Mouse (Mus musculus) midbrain, embryonic 13.5 days (tissue): ENCODE measurements around the gene Psme2b. TPM values are rescaled to one million over a fixed set of nuclear protein-coding genes. Genes with fewer than 3 reads are reported as not detected.
"Not testable (repeated sequence)": the region's sequence is repeated elsewhere in the genome, so short reads cannot be mapped to it uniquely, and the experiment has no call there.

Source experiments
- ATAC-seq: fragments of 200-750 bp; cut with Nextera tagmentation; 2 replicates; pipeline ENCODE4 v1.8.0; 2017; ENCODE audit warnings: mild to moderate bottlenecking, moderate TSS enrichment, moderate library complexity
- H3K27ac ChIP-seq: fragments of 300-500 bp; sonication (generic); 2 replicates; pipeline ENCODE4 v1.5.1; 2015; ENCODE audit warnings: inconsistent platforms, mild to moderate bottlenecking, moderate library complexity
- H3K27me3 ChIP-seq: fragments of 300-500 bp; sonication (generic); 2 replicates; pipeline ENCODE4 v1.6.1; 2015; ENCODE audit warnings: mild to moderate bottlenecking, inconsistent platforms
- H3K36me3 ChIP-seq: fragments of 300-500 bp; sonication (generic); 2 replicates; pipeline ENCODE4 v1.6.1; 2015; ENCODE audit warnings: mild to moderate bottlenecking, inconsistent platforms
- H3K4me1 ChIP-seq: fragments of 300-500 bp; sonication (generic); replicated peaks from 2 replicates; pipeline ENCODE4 v1.6.1; 2015; ENCODE audit warnings: inconsistent platforms
- H3K4me2 ChIP-seq: fragments of 300-500 bp; sonication (generic); replicated peaks from 2 replicates; pipeline ENCODE4 v1.6.1; 2015; ENCODE audit warnings: moderate library complexity, mild to moderate bottlenecking, inconsistent platforms
- H3K4me3 ChIP-seq: fragments of 300-500 bp; sonication (generic); replicated peaks from 2 replicates; pipeline ENCODE4 v1.5.1; 2015; ENCODE audit warnings: mild to moderate bottlenecking, inconsistent platforms
- H3K9ac ChIP-seq: fragments of 300-500 bp; sonication (generic); replicated peaks from 2 replicates; pipeline ENCODE4 v1.6.1; 2015; ENCODE audit warnings: mild to moderate bottlenecking, inconsistent platforms
- H3K9me3 ChIP-seq: fragments of 300-500 bp; sonication (generic); 2 replicates; pipeline ENCODE4 v1.6.1; 2016; ENCODE audit warnings: mild to moderate bottlenecking, inconsistent platforms
- WGBS: fragments of 180-500 bp; shearing (Covaris S2); methylation state at CpG from one replicate; pipeline ENCODE4 v1.1.7; 2015; 5-methylcytosine and 5-hydroxymethylcytosine counted together
- polyA plus RNA-seq: library from polyadenylated mRNA; unstranded; fragments of >200 nt; fragmentation: Nextera tagmentation; extraction: Ambion mirVana; gene quantifications from 2 replicates; pipeline ENCODE4 v1.2.1, GENCODE M21; 2015

The Psme2b gene
- polyA plus RNA-seq, 1 experiment from 2014 or later, result 2.4 TPM

GRCm38 (mm10) chr11:48935291-48935690, 10.7 kb downstream of the Psme2b start:
- H3K4me2 ChIP-seq, ATAC-seq, H3K27me3 ChIP-seq, H3K27ac ChIP-seq, H3K9me3 ChIP-seq, H3K9ac ChIP-seq, H3K4me1 ChIP-seq, H3K36me3 ChIP-seq, H3K4me3 ChIP-seq: not testable (repeated sequence)
- WGBS, result no CpG with 5 or more reads among the region's 3 CpGs

- ATAC-seq, H3K4me2 ChIP-seq, H3K36me3 ChIP-seq, H3K4me1 ChIP-seq, H3K27ac ChIP-seq, H3K9me3 ChIP-seq, H3K4me3 ChIP-seq, H3K27me3 ChIP-seq, H3K9ac ChIP-seq: not testable (repeated sequence)
- WGBS, result 71% methylated on average over 1 of the region's 1 CpGs
Observed at GRCm38 (mm10) chr11:48933923-48934322, 12.1 kb downstream of the Psme2b start.

GRCm38 (mm10) chr11:48933422-48933821, 12.6 kb downstream of the Psme2b start:
- not testable (repeated sequence) for H3K27ac ChIP-seq, H3K4me1 ChIP-seq, H3K27me3 ChIP-seq, H3K9me3 ChIP-seq, H3K4me3 ChIP-seq, H3K9ac ChIP-seq, H3K36me3 ChIP-seq, H3K4me2 ChIP-seq, ATAC-seq
- whole genome bisulfite sequencing, result 89% methylated on average over 1 of the region's 1 CpGs

GRCm38 (mm10) chr11:48928068-48928467, 17.9 kb downstream of the Psme2b start:
- H3K4me3 ChIP-seq, H3K4me2 ChIP-seq, H3K9ac ChIP-seq, H3K36me3 ChIP-seq, H3K9me3 ChIP-seq, H3K4me1 ChIP-seq, H3K27ac ChIP-seq, H3K27me3 ChIP-seq, ATAC-seq: not testable (repeated sequence)
- WGBS, result 94% methylated on average over 1 of the region's 1 CpGs

- H3K4me2 ChIP-seq, H3K27ac ChIP-seq, H3K36me3 ChIP-seq, H3K9ac ChIP-seq, H3K4me3 ChIP-seq, H3K27me3 ChIP-seq, ATAC-seq, H3K4me1 ChIP-seq, H3K9me3 ChIP-seq: not testable (repeated sequence)
Observed at GRCm38 (mm10) chr11:48926437-48926836, 19.6 kb downstream of the Psme2b start.

GRCm38 (mm10) chr11:48923818-48924217, 22.2 kb downstream of the Psme2b start:
- not testable (repeated sequence) for H3K4me2 ChIP-seq, H3K4me1 ChIP-seq, H3K9ac ChIP-seq, H3K36me3 ChIP-seq, H3K4me3 ChIP-seq, H3K27me3 ChIP-seq, H3K9me3 ChIP-seq, ATAC-seq, H3K27ac ChIP-seq
- WGBS, result 83% methylated on average over 5 of the region's 5 CpGs

- ATAC-seq, result no peak
- H3K4me1 ChIP-seq, result no peaks in the 10 kb centered on the region
- H3K36me3 ChIP-seq, result no peaks in the 10 kb centered on the region
- H3K4me3 ChIP-seq, result no peak overlapping the region
- H3K9me3 ChIP-seq, result no peaks in the 10 kb centered on the region
- no peak overlapping the region for H3K4me2 ChIP-seq
- 92% methylated on average over 3 of the region's 3 CpGs for WGBS
- no peak overlapping the region for H3K9ac ChIP-seq
- no peak overlapping the region for H3K27ac ChIP-seq
- H3K27me3 ChIP-seq, result no peaks in the 10 kb centered on the region
Observed at GRCm38 (mm10) chr11:48918380-48918779, 27.6 kb downstream of the Psme2b start.

GRCm38 (mm10) chr11:48913611-48914010, 32.4 kb downstream of the Psme2b start:
- Histone ChIP-seq H3K9ac (no peak overlapping the region), H3K36me3 (no peaks in the 10 kb centered on the region), H3K9me3 (no peaks in the 10 kb centered on the region), H3K4me3 (no peak overlapping the region), H3K4me1 (no peaks in the 10 kb centered on the region), H3K27ac (no peak overlapping the region), H3K27me3 (no peaks in the 10 kb centered on the region), H3K4me2 (no peak overlapping the region)
- no peak for ATAC-seq
- 98% methylated on average over 1 of the region's 1 CpGs for WGBS

- H3K4me3 ChIP-seq, result no peak overlapping the region
- no peak overlapping the region for H3K4me2 ChIP-seq
- H3K36me3 ChIP-seq, result no peaks in the 10 kb centered on the region
- no peak for ATAC-seq
- no peak overlapping the region for H3K9ac ChIP-seq
- 74% methylated on average over 1 of the region's 1 CpGs for WGBS
- no peak overlapping the region for H3K27ac ChIP-seq
- H3K27me3 ChIP-seq, result no peaks in the 10 kb centered on the region
- H3K9me3 ChIP-seq, result no peaks in the 10 kb centered on the region
- no peaks in the 10 kb centered on the region for H3K4me1 ChIP-seq
Observed at GRCm38 (mm10) chr11:48908459-48908858, 37.5 kb downstream of the Psme2b start.

- H3K9ac ChIP-seq, result no peak within 1 kb of the TSS
- WGBS, result 77% methylated on average over 2 of the region's 2 CpGs
- ATAC-seq, result no peak
Observed at GRCm38 (mm10) chr11:48902021-48902420, 44.0 kb downstream of the Psme2b start, which contains the start of gene Gm5431. Gene Gm5431 (minus strand): TSS chr11:48902214.

GRCm38 (mm10) chr11:48901567-48901930, 44.4 kb downstream of the Psme2b start:
- H3K4me1 ChIP-seq, H3K9me3 ChIP-seq, H3K4me3 ChIP-seq, H3K9ac ChIP-seq, H3K4me2 ChIP-seq, ATAC-seq, H3K27me3 ChIP-seq, H3K36me3 ChIP-seq, H3K27ac ChIP-seq: not testable (repeated sequence)
- 92% methylated on average over 1 of the region's 1 CpGs for WGBS

More at GRCm38 (mm10) chr11:48902021-48902420, 44.0 kb downstream of the Psme2b start, which contains the start of gene Gm5431:
- Histone ChIP-seq H3K4me1 (no peaks in the 10 kb centered on the region), H3K36me3 (no peaks in the 10 kb centered on the region), H3K27me3 (no peaks in the 10 kb centered on the region), H3K4me2 (no peak within 1 kb of the TSS), H3K27ac (no peak within 1 kb of the TSS), H3K4me3 (no peak within 1 kb of the TSS), H3K9me3 (no peaks in the 10 kb centered on the region)

- not testable (repeated sequence) for H3K9ac ChIP-seq, H3K4me2 ChIP-seq, H3K4me1 ChIP-seq, ATAC-seq, H3K4me3 ChIP-seq, H3K27ac ChIP-seq, H3K36me3 ChIP-seq, H3K9me3 ChIP-seq, H3K27me3 ChIP-seq
- WGBS, result 83% methylated on average over 6 of the region's 6 CpGs
Observed at GRCm38 (mm10) chr11:48900654-48901566, 45.1 kb downstream of the Psme2b start.
